Mouse (Mus musculus): ENCODE results near the gene Ghr. TPM values are rescaled to one million over a fixed set of nuclear protein-coding genes. Genes with fewer than 3 reads are reported as not detected.

Ghr gene
- polyA plus RNA-seq, 1 experiment from 2014 or later: 18.1 TPM

- no peaks in the 10 kb centered on the region for H3K27me3 ChIP-seq (ENCODE audit: low read depth, poor library complexity, severe bottlenecking)
- H3K4me1 ChIP-seq: no peaks in the 10 kb centered on the region
- H3K9me3 ChIP-seq (replicated peaks): no peaks in the 10 kb centered on the region
- peaks cover 5% of the 10 kb centered on the region; the same call in 1 of the 2 replicates for H3K36me3 ChIP-seq
- no peak for DNase-seq (ENCODE audit: low spot score)
- H3K27ac ChIP-seq: no peak overlapping the region
- H3K4me3 ChIP-seq: no peak overlapping the region
These were observed 302.1 kb downstream of the Ghr start for GRCm38 (mm10) chr15:3281216-3281615.

GRCm38 (mm10) chr15:3279242-3279641 lies 304.1 kb downstream of the Ghr start:
- H3K9me3 ChIP-seq (replicated peaks): no peaks in the 10 kb centered on the region
- H3K4me3 ChIP-seq: no peak overlapping the region
- peaks cover 5% of the 10 kb centered on the region; the same call in 1 of the 2 replicates for H3K36me3 ChIP-seq
- no peaks in the 10 kb centered on the region for H3K27me3 ChIP-seq (ENCODE audit: low read depth, poor library complexity, severe bottlenecking)
- 73% methylated on average over 7 of the region's 7 CpGs for WGBS
- no peak overlapping the region for H3K27ac ChIP-seq
- DNase-seq (ENCODE audit: low spot score): no peak
- H3K4me1 ChIP-seq: no peaks in the 10 kb centered on the region

DNA sequence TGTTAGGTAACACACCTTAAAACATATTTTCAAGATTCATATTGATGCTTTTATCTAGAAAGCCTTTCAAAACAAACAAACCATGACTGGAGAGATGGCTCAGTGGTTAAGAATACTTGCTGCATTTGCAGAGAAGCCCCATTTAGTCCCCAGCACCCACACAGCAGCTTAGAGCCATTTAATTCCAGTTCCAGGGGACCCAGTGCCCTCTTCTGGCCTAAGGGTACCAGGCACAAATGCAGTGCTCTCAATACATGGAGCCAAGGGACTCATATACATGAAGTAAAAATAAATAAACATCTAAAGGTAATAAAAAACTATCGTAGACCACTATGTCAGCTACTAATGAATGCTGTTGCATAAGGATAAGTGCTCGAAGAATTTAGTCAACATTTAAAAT lies 305.9 kb downstream of the Ghr start:
- Histone ChIP-seq H3K4me3 (no peak overlapping the region), H3K27me3 (ENCODE audit: low read depth, poor library complexity, severe bottlenecking) (no peaks in the 10 kb centered on the region), H3K4me1 (no peaks in the 10 kb centered on the region), H3K27ac (no peak overlapping the region), H3K36me3 (peaks cover 5% of the 10 kb centered on the region; the same call in 1 of the 2 replicates), H3K9me3 (replicated peaks) (no peaks in the 10 kb centered on the region)
- no peak for DNase-seq (ENCODE audit: low spot score)
- WGBS: 91% methylated on average over 2 of the region's 2 CpGs

GRCm38 (mm10) chr15:3273191-3273590 lies 310.1 kb downstream of the Ghr start:
- no peak overlapping the region for H3K27ac ChIP-seq
- no peaks in the 10 kb centered on the region for H3K27me3 ChIP-seq (ENCODE audit: low read depth, poor library complexity, severe bottlenecking)
- DNase-seq (ENCODE audit: low spot score): no peak
- H3K4me3 ChIP-seq: no peak overlapping the region
- whole genome bisulfite sequencing: 90% methylated on average over 1 of the region's 1 CpGs
- no peaks in the 10 kb centered on the region for H3K36me3 ChIP-seq
- peaks cover 23% of the 10 kb centered on the region for H3K4me1 ChIP-seq
- H3K9me3 ChIP-seq (replicated peaks): no peaks in the 10 kb centered on the region

GRCm38 (mm10) chr15:3271216-3271615 lies 312.1 kb downstream of the Ghr start:
- Histone ChIP-seq H3K9me3 (replicated peaks) (no peaks in the 10 kb centered on the region), H3K36me3 (no peaks in the 10 kb centered on the region), H3K4me3 (peak overlapping the region; percentile 46), H3K27me3 (ENCODE audit: low read depth, poor library complexity, severe bottlenecking) (no peaks in the 10 kb centered on the region), H3K27ac (peak overlapping the region; percentile 89; the same call in 1 of the 2 replicates), H3K4me1 (peaks cover 23% of the 10 kb centered on the region)
- WGBS: 49% methylated on average over 6 of the region's 6 CpGs
- DNase-seq (ENCODE audit: low spot score): no peak

DNA sequence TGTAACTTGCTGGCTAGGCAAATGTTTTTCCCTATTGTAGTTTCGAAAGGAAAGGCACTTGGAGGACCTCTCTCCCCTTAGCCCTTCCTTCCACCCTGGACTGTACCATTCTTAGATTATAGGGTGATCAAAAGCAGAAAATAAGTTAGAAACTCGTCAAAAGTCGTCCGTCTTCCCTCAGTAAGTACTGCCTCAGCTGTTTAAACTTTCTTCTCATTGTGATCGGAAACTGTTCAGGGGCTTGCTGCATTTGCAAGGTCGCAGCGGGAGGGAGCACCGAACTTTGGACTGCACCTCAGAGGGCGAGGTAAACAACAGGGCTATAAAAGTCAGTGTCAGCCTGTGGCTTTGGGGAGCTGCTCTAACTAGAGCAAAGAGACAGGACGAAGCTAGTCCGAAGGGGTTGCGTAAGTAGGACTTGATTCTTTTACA lies 312.6 kb downstream of the Ghr start:
- no peaks in the 10 kb centered on the region for H3K36me3 ChIP-seq
- H3K4me3 ChIP-seq: peak overlapping the region; percentile 46
- WGBS: 6% methylated on average over 12 of the region's 12 CpGs
- no peaks in the 10 kb centered on the region for H3K27me3 ChIP-seq (ENCODE audit: low read depth, poor library complexity, severe bottlenecking)
- H3K4me1 ChIP-seq: peaks cover 23% of the 10 kb centered on the region
- DNase-seq (ENCODE audit: low spot score): peak; percentile 65
- H3K9me3 ChIP-seq (replicated peaks): no peaks in the 10 kb centered on the region
- peak overlapping the region; percentile 89 for H3K27ac ChIP-seq

DNA sequence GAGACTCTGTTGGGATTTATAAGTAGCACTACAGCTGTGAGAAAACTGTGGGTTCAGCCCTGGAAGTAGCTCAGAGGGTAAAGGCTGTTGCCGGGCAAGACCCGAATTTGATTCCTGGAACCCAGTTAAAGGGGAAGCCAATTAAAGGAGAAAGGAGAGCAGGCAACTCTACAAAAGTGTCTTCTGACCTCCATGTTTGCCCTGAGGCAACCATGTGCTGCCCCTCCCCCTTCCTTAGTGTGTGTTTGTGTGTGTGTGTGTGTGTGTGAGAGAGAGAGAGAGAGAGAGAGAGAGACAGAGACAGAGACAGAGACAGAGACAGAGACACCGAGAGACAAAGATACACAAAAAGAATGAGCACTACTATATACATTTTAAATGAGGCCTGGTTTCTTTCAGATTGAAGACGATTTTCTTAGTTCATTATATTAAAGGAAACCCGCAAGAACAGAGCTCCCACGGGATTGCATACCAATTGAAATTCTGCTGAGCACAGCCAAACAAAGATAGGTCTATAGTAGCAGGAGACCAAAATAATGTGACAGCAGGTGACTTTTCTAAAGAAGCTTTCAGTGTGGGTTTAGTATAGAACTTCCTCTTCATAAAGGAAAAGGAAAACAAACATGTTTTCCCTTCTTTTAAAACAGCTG lies 313.2 kb downstream of the Ghr start:
- Histone ChIP-seq H3K27me3 (ENCODE audit: low read depth, poor library complexity, severe bottlenecking) (no peaks in the 10 kb centered on the region), H3K27ac (peak overlapping the region; percentile 89), H3K4me3 (peak overlapping the region; percentile 46), H3K4me1 (peaks cover 23% of the 10 kb centered on the region), H3K36me3 (no peaks in the 10 kb centered on the region), H3K9me3 (replicated peaks) (no peaks in the 10 kb centered on the region)
- DNase-seq (ENCODE audit: low spot score): peak; percentile 53
- 33% methylated on average over 6 of the region's 6 CpGs for WGBS

DNA sequence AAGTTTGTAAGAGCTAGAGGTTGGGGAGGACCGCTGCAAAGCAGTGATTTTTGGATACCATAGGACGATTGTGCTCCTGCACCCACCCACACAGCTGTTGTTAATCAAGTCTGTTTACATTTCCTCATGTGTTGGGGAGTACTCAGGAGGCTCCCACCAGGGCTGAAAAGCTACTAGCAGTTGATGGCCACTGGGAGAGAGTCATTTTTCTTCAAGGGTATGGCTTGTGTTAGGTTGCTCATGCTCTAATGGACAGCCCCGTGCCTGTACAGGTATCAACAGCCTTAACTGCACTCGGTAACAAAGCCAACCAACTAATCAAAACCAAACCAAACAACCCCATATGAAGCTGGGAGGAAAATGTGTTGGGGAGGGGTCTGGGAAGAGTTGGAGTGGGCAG lies 313.8 kb downstream of the Ghr start:
- Histone ChIP-seq H3K27me3 (ENCODE audit: low read depth, poor library complexity, severe bottlenecking) (no peaks in the 10 kb centered on the region), H3K27ac (peak overlapping the region; percentile 89), H3K9me3 (replicated peaks) (no peaks in the 10 kb centered on the region), H3K36me3 (no peaks in the 10 kb centered on the region), H3K4me1 (peaks cover 23% of the 10 kb centered on the region), H3K4me3 (no peak overlapping the region)
- peak; percentile 46 for DNase-seq (ENCODE audit: low spot score)
- 25% methylated on average over 4 of the region's 4 CpGs for WGBS

- WGBS: 90% methylated on average over 6 of the region's 6 CpGs
- Histone ChIP-seq H3K9me3 (replicated peaks) (no peaks in the 10 kb centered on the region), H3K4me1 (peaks cover 28% of the 10 kb centered on the region), H3K27me3 (ENCODE audit: low read depth, poor library complexity, severe bottlenecking) (no peaks in the 10 kb centered on the region), H3K4me3 (no peak within 1 kb of the TSS), H3K27ac (peak within 1 kb of the TSS; percentile 89), H3K36me3 (no peaks in the 10 kb centered on the region)
- DNase-seq (ENCODE audit: low spot score): no peak
These were observed 315.0 kb downstream of the Ghr start, which contains the start of gene Selenop for GRCm38 (mm10) chr15:3268247-3268646. Gene Selenop, plus strand, starts transcription at chr15:3268547.
